Mouse (Mus musculus) left cerebral cortex, adult 9 months (tissue): ENCODE results near the gene Gm4491.

ENCODE experiments used
- DNase-seq, 2 experiments: peaks; one replicate each; pipeline ENCODE4 v3.0.0; 2022; ENCODE audit warnings: low spot score in 2 of 2

Gm4491 gene

GRCm38 (mm10) chr14:57115823-57116544 is at the start of gene Gm4491:
Gene Gm4491 (minus strand): TSS chr14:57115883.
- peak; percentile 51 to 60 for DNase-seq

- no peak for DNase-seq
These were observed 46.1 kb upstream of the Gm4491 start for GRCm38 (mm10) chr14:57161833-57162232.

GRCm38 (mm10) chr14:57161201-57161600 is 45.5 kb upstream of the Gm4491 start:
- DNase-seq: peak in 1 of 2 experiments; percentile 20

- DNase-seq: no peak
These were observed 39.2 kb upstream of the Gm4491 start for GRCm38 (mm10) chr14:57154916-57155315.

GRCm38 (mm10) chr14:57145741-57146140 is 30.1 kb upstream of the Gm4491 start:
- no peak for DNase-seq

GRCm38 (mm10) chr14:57135265-57135664 is 19.6 kb upstream of the Gm4491 start:
- no peak for DNase-seq

GRCm38 (mm10) chr14:57133161-57133661 is 17.5 kb upstream of the Gm4491 start, which contains the start of gene Gjb6:
Gene Gjb6 (minus strand): TSS chr14:57133611.
- DNase-seq: no peak

GRCm38 (mm10) chr14:57127383-57127782 is 11.7 kb upstream of the Gm4491 start:
- no peak for DNase-seq

GRCm38 (mm10) chr14:57122295-57122694 is 6.6 kb upstream of the Gm4491 start:
- no peak for DNase-seq

- DNase-seq: peak in 1 of 2 experiments; percentile 47
These were observed 6.5 kb downstream of the Gm4491 start for GRCm38 (mm10) chr14:57109194-57109593.

- no peak for DNase-seq
These were observed 7.8 kb downstream of the Gm4491 start for GRCm38 (mm10) chr14:57107916-57108315.

GRCm38 (mm10) chr14:57107091-57107490 is 8.6 kb downstream of the Gm4491 start:
- DNase-seq: no peak

- DNase-seq: no peak
These were observed 10.0 kb downstream of the Gm4491 start for GRCm38 (mm10) chr14:57105721-57106120.

- DNase-seq: no peak
These were observed 10.6 kb downstream of the Gm4491 start for GRCm38 (mm10) chr14:57105111-57105510.

- DNase-seq: peak in 1 of 2 experiments; percentile 17
These were observed 11.3 kb downstream of the Gm4491 start, which contains the start of gene Gjb2 for GRCm38 (mm10) chr14:57104106-57105023. Gene Gjb2 (minus strand): TSS chr14:57104702.

GRCm38 (mm10) chr14:57103711-57104105 is 12.0 kb downstream of the Gm4491 start:
- DNase-seq: no peak

GRCm38 (mm10) chr14:57103121-57103520 is 12.6 kb downstream of the Gm4491 start:
- DNase-seq: no peak

GRCm38 (mm10) chr14:57101623-57102022 is 14.1 kb downstream of the Gm4491 start:
- no peak for DNase-seq

- no peak for DNase-seq
These were observed 19.8 kb downstream of the Gm4491 start for GRCm38 (mm10) chr14:57095855-57096254.

- peak in 1 of 2 experiments; percentile 69 for DNase-seq
These were observed 22.7 kb downstream of the Gm4491 start for GRCm38 (mm10) chr14:57093029-57093428.

- no peak for DNase-seq
These were observed 25.7 kb downstream of the Gm4491 start for GRCm38 (mm10) chr14:57090001-57090400.

GRCm38 (mm10) chr14:57089107-57089506 is 26.6 kb downstream of the Gm4491 start:
- no peak for DNase-seq
